Mouse (Mus musculus): ENCODE results near the gene Trp53rkb.

The Trp53rkb gene

DNA sequence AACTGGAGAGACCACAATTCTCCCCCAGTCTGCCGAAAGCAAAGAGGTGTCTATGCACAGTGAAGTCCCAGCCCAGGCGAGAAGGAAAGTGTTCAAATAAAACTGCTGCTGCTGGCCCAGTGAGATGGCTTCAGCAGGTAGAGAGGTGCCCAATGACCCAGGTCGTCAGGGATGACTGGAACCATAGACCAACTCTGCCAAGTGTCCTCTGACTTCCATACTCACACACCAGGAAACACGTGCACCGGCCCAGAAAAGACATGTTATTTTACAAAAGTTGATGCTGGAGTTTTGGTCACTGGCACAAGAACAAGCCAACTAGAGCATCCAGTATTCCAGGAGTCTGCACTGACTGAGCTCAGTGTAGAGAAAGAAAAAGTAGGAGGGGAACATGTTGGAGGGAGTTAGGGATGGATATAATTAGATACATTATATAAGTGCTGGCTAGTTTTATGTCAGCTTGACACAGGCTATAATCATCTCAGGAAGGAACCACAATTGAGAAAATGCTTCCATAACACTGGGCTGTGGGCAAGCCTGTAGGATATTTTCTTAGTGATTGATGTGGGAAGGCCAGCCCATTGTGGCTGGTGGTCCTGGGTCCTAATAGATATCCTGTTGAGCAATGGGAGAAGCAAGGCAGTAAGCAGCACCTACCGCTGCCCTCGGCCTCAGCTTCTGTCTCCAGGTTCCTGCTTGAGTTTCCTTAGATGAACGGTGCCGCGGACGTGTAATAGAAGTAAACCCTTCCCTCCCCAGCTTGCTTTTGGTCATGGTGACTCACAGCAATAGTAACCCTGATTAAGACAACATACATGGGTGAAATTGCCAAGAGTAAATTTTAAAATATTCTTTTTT lies 7.5 kb downstream of the Trp53rkb start:
- no peak for DNase-seq

DNA sequence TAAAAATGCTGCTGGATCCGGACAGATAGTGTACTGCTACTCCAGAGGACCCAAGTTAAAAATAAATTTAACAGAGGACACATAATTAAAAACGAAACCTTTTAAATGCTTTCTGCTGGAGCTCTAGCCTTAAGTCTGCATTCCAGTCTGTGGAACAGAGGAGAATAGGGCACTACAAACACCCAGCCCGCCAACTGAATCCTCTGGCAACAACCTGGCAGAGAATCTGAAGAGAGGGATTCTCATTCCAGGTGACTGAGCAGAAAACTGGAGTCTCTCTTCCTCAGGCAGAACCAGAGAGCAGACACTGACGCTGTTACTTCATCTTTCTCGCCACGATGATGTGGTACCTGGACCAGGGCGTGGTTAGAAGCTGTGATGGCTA lies 8.1 kb downstream of the Trp53rkb start:
- no peak for DNase-seq

DNA sequence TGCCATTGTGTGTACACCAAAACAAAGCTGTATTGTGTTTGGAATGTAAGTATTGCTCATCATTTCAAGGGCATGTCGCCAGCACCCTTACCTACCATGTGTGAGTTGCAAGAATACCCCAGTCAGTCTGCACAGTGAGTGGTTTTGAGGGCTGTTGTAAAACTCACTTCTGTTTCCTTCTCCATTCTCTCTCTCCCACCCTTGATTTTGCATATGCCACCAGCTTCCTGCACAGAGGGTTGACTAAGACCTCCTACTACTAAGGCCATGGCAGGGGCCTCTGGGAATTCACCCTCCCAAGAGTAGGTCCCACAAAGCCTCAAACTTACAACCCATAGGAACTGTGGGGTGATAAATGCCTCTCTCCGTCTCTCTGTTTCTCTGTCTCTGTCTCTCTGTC lies 9.1 kb downstream of the Trp53rkb start:
- no peak for DNase-seq

DNA sequence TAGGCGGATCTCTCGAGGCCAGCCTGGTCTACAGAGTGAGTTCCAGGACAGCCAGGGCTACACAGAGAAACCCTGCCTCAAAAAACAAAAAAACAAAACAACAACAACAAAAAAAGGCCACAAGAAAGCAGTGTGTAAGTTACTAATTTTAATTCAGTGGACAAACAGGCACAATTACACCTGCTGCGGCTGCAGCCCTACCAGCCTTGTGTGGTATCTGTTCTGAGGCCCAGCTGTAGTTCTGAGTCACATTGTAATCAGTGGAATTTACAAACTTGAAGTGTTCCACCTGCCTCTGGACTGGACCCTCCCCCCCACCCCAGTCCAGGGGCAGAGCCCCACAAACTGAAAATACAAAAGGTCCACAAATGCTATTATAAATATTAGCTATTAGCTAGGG lies 11.0 kb downstream of the Trp53rkb start:
- DNase-seq, result no peak

DNA sequence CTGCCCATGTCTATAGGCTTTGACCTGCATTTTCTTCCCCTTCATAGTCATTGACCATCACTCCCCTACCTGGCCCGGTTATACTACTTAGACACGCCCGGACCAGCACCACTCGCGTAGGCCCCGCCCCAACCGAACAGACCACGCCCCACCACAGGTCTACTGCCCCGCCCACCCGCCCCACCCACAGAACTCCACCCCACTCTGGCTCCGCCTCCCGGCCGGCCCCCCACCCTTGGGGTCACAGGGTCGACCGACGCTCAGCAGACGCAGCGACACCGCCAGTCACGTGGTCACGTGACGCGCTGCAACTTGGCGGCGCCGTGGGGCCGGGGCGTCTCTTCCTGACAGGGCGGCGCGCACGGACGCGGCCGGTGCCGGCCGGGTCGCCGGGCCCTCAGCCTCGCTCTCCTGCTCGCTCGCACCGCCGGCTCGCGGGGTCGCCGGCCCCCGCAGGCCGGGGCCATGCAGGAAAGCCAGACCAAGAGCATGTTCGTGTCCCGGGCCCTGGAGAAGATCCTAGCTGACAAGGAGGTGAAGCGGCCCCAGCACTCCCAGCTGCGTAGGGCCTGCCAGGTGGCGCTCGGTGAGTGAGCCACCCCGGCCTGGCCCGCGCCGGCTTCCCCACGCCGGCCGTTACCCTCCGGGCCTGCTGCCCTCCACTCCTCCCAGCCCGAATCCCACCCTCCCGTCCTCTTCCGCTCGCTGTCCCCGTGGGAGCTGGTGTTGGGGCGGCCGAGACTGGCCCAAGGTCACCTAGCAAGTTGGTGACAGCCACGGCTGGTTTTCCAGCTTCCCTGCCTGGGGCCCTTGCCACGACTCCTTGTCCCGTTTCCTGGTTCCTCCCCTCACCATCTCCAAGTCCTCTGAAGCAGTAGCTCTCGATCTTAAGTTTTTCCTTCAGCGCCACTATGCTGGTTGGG lies 13.2 kb downstream of the Trp53rkb start, which contains the start of gene Arfgef2:
Gene Arfgef2, plus strand, starts transcription at position 339 of the 923 bp plus-strand sequence.
- peak; percentile 90 for DNase-seq

DNA sequence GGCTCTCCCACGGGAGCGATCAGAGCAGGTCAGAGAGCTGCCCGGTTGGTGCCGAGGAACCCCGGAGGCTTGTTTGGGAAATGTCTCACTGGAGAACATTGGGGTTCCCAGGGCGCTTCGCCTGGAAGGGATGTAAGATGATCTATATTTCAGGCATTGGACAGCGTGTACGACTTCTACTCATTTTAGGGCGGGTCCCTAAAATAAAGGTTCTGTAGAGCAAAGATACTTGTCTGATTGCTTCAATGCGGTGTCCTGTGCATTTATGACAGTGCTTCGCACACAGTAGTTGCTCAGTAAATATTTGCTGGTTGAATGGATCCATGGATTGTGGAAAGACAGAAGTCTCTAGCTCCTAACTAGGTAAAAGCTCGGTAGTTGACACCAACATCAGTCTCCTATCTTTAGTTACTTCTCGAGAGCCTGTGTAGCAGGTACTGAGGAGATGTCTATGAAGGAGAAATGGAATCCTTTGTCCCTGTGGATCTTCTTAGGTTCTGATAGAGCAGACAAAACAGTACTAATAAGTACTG lies 13.9 kb downstream of the Trp53rkb start:
- DNase-seq, result no peak

DNA sequence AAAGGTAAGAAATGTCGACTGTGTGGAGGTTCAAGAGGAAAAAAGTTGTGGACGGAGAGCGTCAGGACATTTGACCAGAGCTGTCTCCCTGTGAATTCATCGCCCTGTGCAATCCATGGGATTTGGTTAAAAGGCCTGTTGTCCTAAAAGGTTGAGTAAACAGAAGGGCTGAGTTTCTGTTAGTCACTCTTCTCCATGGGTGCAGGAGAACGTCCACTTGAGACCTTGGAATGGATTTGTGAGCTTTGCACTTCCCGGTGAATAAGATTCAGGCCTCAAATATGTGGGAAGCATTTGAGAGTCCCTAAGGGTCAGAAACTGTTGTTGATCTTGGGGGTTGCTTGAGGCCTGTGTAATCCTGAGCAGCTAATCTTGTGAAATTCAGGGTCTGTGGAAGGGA lies 14.5 kb downstream of the Trp53rkb start:
- no peak for DNase-seq

DNA sequence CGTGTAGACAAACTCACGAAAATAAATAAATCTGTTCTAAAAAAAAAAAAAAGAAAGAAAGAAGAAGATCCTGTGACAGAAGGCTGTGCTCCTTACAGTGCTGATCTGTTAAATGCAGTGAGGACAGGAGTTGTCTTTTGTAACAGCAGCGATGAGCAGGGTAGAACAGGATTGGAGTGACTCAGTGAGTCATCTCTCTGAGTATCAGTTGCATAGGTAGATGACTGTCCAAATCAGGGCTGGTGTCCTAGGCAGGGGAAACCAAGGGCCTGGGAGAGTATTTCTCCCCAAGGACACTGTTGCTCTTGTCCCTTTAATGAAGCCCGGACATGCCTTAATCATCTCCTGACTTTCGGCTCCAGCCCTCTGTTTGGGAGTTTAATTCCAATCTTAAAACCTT lies 17.2 kb downstream of the Trp53rkb start:
- no peak for DNase-seq

DNA sequence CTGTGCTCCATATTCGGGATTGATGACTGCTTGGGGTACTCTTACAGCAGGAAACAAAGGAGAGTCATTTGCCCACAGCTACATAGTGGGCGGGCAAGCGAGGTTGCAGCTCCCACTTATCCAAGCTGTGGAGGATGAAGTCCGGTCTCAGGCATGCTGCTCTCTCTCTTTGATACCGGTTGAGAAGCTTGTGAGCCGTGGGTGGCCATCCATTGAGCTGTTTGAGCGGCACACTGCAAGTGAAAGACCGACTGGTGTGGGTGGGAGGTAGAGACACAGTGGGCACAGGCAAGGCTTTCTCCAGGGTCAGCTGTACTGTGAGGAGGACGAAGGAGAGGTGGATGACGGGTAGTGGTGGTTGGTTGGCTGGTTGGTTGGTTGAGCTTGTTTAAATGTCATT lies 18.5 kb downstream of the Trp53rkb start:
- no peak for DNase-seq

DNA sequence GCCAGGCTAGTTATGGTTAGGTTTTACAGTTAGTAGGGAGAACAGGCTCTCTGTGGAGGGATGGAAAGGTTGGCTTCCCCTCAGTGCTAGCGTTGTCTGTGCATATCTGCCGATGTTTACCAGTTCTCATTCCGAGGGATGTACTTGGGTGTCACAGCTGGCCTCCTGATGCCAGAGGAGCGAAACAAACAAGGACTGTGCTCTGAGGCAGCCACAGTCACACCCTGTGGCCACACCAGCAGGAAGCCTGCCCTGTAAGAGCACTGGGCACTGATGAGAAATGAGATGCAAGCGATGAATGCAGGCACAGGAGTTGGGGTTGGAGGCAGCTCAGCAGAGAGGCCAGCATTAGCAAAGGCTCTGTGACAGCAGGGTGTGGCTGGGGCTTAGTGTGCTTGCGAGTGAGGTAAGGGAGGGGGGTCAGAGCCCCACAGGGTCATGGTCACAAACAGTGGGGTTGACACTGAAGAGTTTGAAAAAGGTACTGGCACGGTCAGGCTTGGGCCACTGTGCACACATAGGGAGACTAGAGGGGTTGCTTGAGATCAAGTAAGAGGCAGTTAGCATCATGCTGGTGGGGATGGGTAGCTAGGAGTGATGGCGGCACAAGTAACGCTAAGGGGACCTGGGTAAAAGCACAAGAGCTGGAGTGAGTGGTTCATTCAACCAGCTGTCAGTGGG lies 26.3 kb downstream of the Trp53rkb start:
- no peak for DNase-seq

DNA sequence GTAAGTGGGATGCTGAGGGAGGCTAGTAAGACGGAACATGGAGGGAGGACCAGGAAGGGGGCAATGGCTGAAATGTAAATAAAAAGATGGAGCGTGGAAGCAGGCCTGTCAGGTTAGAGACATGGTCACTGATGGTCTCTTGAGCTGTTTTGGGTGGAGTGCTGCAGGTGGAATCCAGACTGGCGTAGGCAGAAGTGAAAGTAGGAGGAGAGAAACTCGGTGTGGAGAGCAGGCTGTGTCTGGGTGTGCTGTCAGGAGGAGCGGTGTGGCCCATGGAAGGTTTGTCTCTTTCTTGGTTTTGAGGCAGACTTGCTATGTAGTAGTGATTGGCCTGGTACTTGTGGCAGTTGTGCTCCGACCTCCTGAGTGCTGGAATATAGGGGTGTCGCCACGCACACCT lies 27.5 kb downstream of the Trp53rkb start:
- DNase-seq, result no peak

DNA sequence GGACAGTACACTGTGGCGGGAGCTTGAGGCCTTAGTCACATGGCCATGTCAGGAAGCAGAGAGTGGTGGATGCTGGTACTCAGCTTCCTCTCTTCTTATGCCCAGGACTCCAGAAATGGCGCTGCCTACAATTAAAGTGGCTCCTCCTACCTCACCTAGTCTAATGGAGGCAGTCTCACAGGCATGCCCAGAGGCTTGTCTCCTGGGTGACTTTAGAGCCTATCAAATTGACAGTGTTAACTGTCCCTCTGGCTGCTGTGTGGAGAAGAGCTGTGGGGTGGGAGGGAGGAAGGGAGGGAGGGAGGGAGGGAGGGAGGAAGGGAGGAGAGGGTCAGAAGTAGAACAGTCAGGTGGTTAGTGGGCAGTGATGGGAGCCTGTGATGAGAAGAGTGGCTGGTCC lies 28.5 kb downstream of the Trp53rkb start:
- DNase-seq, result no peak

DNA sequence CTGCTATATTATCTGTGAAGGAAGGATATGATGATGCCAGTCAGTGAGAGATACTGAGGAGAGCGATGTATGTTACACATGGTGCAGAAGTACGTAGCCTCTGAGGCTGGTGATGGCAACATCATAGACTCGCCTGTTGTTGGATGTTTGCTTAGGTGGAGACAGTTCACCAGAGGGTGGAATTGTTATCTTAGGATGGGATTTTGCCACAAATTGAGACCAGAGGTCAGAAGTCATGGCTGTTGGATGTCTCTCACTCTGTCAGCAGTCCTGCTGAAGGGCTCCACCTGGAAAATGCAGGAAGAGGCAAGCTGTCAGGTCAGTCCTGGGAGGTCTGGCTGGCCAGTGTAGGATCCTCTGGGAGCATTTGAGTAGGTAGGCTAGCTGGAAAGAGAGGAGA lies 29.1 kb downstream of the Trp53rkb start:
- DNase-seq, result no peak

DNA sequence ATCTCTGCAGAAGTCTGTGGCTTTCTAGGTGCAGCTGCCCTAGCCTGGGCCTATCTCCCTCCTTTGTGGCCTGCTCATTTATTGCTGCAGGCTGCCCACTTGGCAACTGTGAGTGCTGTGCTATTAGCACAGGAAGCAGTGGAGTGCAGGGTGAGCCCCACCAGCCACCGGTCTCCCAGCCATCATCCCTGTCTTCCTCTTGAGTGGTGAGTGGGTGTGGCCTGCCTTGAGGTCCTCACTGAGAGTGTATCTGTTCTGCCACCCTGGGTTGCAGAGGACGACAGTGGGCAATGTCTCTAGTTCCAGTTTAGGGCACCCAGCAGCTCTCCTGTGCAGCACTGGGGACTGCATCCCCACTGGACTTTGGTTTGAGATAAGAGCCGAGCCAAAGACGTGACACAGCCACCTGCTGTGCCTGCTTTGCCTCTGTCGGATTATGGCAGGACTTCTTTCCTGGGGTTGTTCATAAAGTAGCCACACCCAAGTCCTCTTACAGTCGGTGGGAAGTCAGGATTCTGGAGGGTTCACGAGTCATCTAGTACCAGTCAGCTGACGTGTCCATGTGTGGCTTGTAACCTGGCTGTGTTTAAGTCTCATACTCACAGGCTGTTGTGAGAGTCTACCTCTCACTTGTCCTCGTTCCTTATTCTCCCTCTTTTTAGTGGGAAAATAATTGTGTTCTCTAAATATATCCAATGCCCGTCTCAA lies 29.9 kb downstream of the Trp53rkb start:
- DNase-seq, result no peak

DNA sequence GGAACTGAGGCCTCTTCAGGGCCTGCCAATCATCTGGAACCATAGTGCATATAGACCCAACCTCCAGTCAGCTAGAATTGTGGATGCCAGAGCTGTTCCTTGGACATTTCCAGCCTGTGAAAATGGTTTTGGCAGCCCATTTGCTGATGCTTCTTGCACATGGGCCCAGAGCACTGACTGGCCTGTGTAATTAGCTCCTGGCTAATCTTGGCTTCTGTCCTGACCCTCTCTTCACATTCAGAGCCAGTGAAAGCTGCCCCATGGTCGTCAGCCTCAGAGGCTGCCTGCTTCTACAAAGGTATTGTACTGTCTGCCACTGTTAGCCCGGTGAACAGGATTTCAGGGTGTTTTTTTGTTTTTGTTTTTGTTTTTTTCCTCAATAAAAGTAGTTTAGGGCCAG lies 30.6 kb downstream of the Trp53rkb start:
- DNase-seq, result no peak

DNA sequence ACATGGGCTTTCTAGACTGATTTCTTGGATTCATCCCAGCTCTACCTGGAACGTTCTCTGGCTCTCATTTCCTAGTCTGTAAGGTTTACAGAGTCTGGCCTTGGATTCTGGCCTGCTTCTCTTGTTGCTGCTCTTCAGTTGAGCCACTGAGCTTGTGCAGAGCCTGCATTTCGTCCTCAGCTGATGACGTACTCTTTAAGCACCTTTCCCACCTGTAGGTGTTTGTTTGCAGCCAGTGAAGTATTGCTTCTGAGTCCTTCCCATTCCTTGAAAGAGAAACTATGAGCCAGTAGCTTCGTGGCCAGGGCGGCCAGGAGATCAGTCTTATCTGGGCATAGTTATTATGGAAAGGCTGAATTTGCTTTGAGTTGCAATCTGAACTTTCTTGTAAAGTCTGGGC lies 32.1 kb downstream of the Trp53rkb start:
- no peak for DNase-seq

DNA sequence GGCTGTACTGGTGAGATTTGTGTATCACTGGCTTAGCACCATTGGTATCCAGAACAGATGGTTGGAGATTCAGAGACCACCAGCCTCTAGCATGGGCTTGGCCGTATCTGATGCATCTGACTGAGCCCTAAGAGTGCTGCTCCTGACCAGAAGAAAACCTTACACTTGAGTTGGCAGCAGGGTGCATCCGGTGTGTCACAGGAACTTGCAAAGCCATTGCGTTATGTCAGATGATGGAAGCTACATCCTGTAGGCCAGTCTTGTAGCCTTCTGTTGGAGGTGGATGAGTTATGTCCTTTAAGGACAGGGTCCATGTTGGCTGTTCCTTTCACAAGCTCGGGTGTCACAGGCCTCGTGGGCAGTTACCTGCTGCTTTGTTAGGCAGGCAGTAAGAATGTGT lies 32.7 kb downstream of the Trp53rkb start:
- no peak for DNase-seq

DNA sequence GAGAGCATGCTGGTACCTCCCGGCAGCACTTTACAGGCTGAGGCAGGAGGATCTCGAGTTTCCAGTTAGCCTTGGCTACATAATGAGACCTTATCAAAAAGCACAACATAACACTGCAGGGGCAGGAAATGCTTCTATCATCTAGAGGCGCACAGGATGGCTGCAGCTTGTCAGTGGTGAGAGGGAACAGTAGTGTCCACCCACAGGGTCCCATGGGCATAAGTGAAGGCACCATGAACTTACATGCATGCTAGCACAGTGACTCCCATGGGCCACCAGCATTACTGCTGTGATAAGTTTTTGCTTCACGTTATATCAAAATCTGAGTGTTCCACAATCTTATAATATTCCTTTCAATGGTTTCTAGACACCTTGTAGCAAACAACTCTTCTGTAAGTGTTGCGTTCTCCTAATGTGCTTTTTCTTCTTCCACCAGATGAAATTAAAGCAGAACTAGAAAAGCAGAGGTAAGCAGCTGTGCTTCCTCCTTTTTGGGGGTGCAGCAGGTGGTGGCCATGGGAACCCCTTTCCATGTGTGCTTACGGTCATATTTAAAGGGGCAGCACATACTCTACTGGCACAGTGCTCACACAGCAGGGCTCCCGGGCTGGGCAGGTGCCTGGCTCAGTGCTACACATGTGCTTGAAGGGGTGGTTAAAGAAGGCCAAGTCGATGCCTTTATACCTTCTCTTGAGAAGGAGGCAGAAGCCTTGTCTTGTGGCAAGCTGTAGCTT lies 34.3 kb downstream of the Trp53rkb start:
- no peak for DNase-seq

DNA sequence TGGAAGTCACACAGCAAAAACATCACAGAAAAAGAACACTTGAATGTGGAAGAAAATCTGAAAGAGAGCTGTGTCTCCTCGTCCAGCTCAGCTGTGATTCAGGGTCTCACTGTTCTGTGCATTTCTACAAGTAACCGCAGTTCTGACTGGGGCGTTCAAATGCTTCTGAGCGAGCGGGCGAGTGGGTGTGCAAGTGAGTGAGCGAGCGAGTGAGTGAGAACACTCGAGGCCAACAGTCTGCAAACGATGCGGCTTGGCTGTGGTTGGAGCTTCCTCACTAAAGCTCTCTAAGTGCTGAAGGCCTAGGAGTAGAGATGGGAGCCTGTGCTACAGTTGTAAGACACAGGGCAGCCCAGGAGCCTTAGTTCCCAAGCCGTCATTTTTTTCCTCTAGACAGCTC lies 36.0 kb downstream of the Trp53rkb start:
- no peak for DNase-seq

DNA sequence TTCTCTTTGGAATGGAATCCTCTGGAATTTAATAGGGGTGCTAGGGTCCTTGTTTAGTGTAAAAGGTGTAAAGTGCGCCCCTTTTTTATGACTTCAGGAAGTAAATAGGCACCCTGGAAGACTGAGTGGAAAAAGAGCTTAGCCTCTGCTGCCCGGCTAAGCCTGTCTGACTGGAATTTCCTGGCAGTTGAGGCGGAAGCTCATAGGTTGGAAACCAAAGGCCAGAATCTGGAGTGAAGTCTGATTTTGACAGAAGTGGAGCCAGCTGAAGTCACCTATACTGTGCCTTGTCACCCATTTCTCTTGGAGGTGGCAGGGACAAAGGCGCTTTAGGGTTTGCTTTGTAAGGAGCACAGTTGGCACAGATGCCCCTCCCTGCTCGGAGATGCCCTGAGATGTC lies 38.0 kb downstream of the Trp53rkb start:
- DNase-seq, result no peak

DNA sequence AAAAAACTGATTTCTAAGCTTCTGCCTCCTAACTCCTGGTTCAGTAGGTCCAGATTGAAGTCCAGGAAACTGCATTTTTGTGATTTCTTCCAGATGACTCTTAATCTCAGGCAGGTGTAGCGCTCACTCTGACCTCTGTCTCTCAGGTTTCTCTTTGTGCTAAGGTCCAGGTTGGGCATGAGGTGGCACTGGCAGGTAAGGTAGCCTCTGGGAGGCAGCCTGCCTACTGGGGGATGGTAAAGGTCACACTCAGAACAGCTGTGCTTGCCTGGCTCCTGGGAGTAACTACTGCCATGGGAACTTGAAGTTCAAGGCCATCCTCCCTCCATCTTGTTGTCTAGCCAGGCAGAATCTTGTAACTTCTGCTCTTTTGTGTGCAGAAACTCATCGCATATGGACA lies 41.8 kb downstream of the Trp53rkb start:
- no peak for DNase-seq

DNA sequence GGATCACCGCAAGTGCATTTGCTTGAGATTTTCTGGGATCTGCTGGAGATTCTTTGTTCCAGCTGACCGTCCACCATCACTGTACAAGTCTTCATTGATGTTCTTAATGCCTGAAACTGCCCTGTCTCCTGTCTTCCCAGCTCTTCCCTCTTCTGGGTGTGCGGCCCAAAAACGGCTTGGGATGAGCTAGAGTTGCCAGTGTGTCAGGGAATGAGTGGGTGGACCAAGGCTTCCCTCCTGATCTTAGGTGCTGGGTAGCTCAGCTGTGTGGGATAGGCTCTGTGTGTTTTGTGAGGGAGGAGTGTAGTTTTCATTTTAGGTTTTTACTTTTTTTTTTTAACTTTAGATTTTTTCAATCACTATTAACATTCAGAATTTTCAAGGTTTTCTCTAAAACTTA lies 42.5 kb downstream of the Trp53rkb start:
- DNase-seq, result no peak

All from cerebellum, adult 11-12 months (tissue).